Mouse (Mus musculus): Measurements from ENCODE around the gene Kcnn4. TPM values are rescaled to one million over a fixed set of nuclear protein-coding genes. Genes with fewer than 3 reads are reported as not detected.
A peak's percentile ranks its signal among the peaks of the same experiment; 100 is the strongest.

Kcnn4 gene
- total RNA-seq, 2 experiments from 2014 or later, result 0.17 to 0.41 TPM

GRCm38 (mm10) chr7:24410831-24411230, 40.8 kb downstream of the Kcnn4 start:
- intact Hi-C loops (cut with DNase I), result no loop called here
- no peak for DNase-seq (ENCODE audit: extremely low spot score in 1 of 2, low spot score in 2 of 2)

- intact Hi-C loops (cut with DNase I), result no loop called here
- DNase-seq (ENCODE audit: extremely low spot score in 1 of 2, low spot score in 2 of 2), result no peak
These were observed 43.6 kb downstream of the Kcnn4 start for GRCm38 (mm10) chr7:24413630-24414029.

- intact Hi-C loops (cut with DNase I), result no loop called here
These were observed 45.2 kb downstream of the Kcnn4 start for GRCm38 (mm10) chr7:24415261-24415660.

GRCm38 (mm10) chr7:24419579-24419978, 49.5 kb downstream of the Kcnn4 start:
- no peak for DNase-seq (ENCODE audit: extremely low spot score in 1 of 2, low spot score in 2 of 2)
- intact Hi-C loops (cut with DNase I), result no loop called here

More at GRCm38 (mm10) chr7:24415261-24415660, 45.2 kb downstream of the Kcnn4 start:
- DNase-seq (ENCODE audit: extremely low spot score in 1 of 2, low spot score in 2 of 2), result no peak

GRCm38 (mm10) chr7:24421648-24422047, 51.6 kb downstream of the Kcnn4 start:
- intact Hi-C loops (cut with DNase I), result no loop called here
- DNase-seq (ENCODE audit: extremely low spot score in 1 of 2, low spot score in 2 of 2), result no peak

- no peak for DNase-seq (ENCODE audit: extremely low spot score in 1 of 2, low spot score in 2 of 2)
- intact Hi-C loops (cut with DNase I), result no loop called here
These were observed 52.2 kb downstream of the Kcnn4 start for GRCm38 (mm10) chr7:24422251-24422650.

- intact Hi-C loops (cut with DNase I), result no loop called here
- no peak for DNase-seq (ENCODE audit: extremely low spot score in 1 of 2, low spot score in 2 of 2)
These were observed 53.2 kb downstream of the Kcnn4 start for GRCm38 (mm10) chr7:24423107-24423763.

GRCm38 (mm10) chr7:24423956-24424732, 54.1 kb downstream of the Kcnn4 start:
- intact Hi-C loops (cut with DNase I), result no loop called here
- DNase-seq (ENCODE audit: extremely low spot score in 1 of 2, low spot score in 2 of 2), result peak in 1 of 2 experiments; percentile 73

- intact Hi-C loops (cut with DNase I), result no loop called here
- DNase-seq (ENCODE audit: extremely low spot score in 1 of 2, low spot score in 2 of 2), result no peak
These were observed 55.9 kb downstream of the Kcnn4 start for GRCm38 (mm10) chr7:24425919-24426318.

- no peak for DNase-seq (ENCODE audit: extremely low spot score in 1 of 2, low spot score in 2 of 2)
- intact Hi-C loops (cut with DNase I), result no loop called here
These were observed 57.1 kb downstream of the Kcnn4 start for GRCm38 (mm10) chr7:24427168-24427567.

GRCm38 (mm10) chr7:24428725-24429124, 58.7 kb downstream of the Kcnn4 start:
- DNase-seq (ENCODE audit: extremely low spot score in 1 of 2, low spot score in 2 of 2), result no peak
- intact Hi-C loops (cut with DNase I), result no loop called here

- DNase-seq (ENCODE audit: extremely low spot score in 1 of 2, low spot score in 2 of 2), result peak; percentile 80 to 89
- intact Hi-C loops (cut with DNase I), result no loop called here
These were observed 59.5 kb downstream of the Kcnn4 start for GRCm38 (mm10) chr7:24429413-24430112.

GRCm38 (mm10) chr7:24430551-24431345, 60.7 kb downstream of the Kcnn4 start:
- intact Hi-C loops (cut with DNase I), result no loop called here
- DNase-seq (ENCODE audit: extremely low spot score in 1 of 2, low spot score in 2 of 2), result no peak

GRCm38 (mm10) chr7:24431713-24432112, 61.6 kb downstream of the Kcnn4 start:
- intact Hi-C loops (cut with DNase I), result no loop called here
- no peak for DNase-seq (ENCODE audit: extremely low spot score in 1 of 2, low spot score in 2 of 2)

- no peak for DNase-seq (ENCODE audit: extremely low spot score in 1 of 2, low spot score in 2 of 2)
- intact Hi-C loops (cut with DNase I), result no loop called here
These were observed 65.2 kb downstream of the Kcnn4 start for GRCm38 (mm10) chr7:24435305-24435704.

Measured in left cerebral cortex, postnatal 10 days (tissue).